Mouse (Mus musculus) natural killer cell, adult 2 months (primary cell): ENCODE measurements around the gene 2410137M14Rik.
"Not testable (repeated sequence)": the region's sequence is repeated elsewhere in the genome, so short reads cannot be mapped to it uniquely, and the experiment has no call there.

Experiments
- DNase-seq, 2 experiments: peaks; one replicate each; pipeline ENCODE4 v3.0.0; 2022; ENCODE audit warnings: low spot score in 2 of 2

2410137M14Rik gene

GRCm38 (mm10) chr17:36994528-36994927 is 13.5 kb upstream of the 2410137M14Rik start:
- DNase-seq, result no peak

- no peak for DNase-seq
These were observed 12.8 kb upstream of the 2410137M14Rik start for GRCm38 (mm10) chr17:36993770-36994325.

GRCm38 (mm10) chr17:36992336-36993104 is 11.5 kb upstream of the 2410137M14Rik start:
- no peak for DNase-seq

GRCm38 (mm10) chr17:36990630-36991029 is 9.6 kb upstream of the 2410137M14Rik start:
- DNase-seq, result not testable (repeated sequence)

GRCm38 (mm10) chr17:36989437-36989836 is 8.4 kb upstream of the 2410137M14Rik start, which contains the start of gene H2-M5:
TSS of gene H2-M5 (minus strand) at chr17:36989537.
- no peak for DNase-seq

GRCm38 (mm10) chr17:36988475-36988874 is 7.4 kb upstream of the 2410137M14Rik start:
- no peak for DNase-seq

- DNase-seq, result no peak
These were observed 1.5 kb upstream of the 2410137M14Rik start for GRCm38 (mm10) chr17:36982253-36983155.

- DNase-seq, result no peak
These were observed 808 bp upstream of the 2410137M14Rik start for GRCm38 (mm10) chr17:36981845-36982244.

- no peak for DNase-seq
These were observed 7.7 kb downstream of the 2410137M14Rik start for GRCm38 (mm10) chr17:36973271-36973787.

GRCm38 (mm10) chr17:36972791-36973190 is 8.2 kb downstream of the 2410137M14Rik start:
- no peak for DNase-seq

- DNase-seq, result peak; percentile 24 to 35
These were observed 9.7 kb downstream of the 2410137M14Rik start for GRCm38 (mm10) chr17:36971172-36971850.

- DNase-seq, result no peak
These were observed 10.6 kb downstream of the 2410137M14Rik start for GRCm38 (mm10) chr17:36970316-36970890.

GRCm38 (mm10) chr17:36966875-36967274 is 14.2 kb downstream of the 2410137M14Rik start:
- no peak for DNase-seq

- DNase-seq, result no peak
These were observed 19.9 kb downstream of the 2410137M14Rik start for GRCm38 (mm10) chr17:36961125-36961524.

- DNase-seq, result no peak
These were observed 22.2 kb downstream of the 2410137M14Rik start for GRCm38 (mm10) chr17:36958884-36959283.

- peak; percentile 87 to 88 for DNase-seq
These were observed 22.9 kb downstream of the 2410137M14Rik start, which contains the start of the genes Znrd1 and Znrd1as for GRCm38 (mm10) chr17:36957999-36958743. TSS of gene Znrd1 (minus strand) at chr17:36958559. TSS of gene Znrd1as (plus strand) at chr17:36958592.

GRCm38 (mm10) chr17:36953062-36953461 is 28.0 kb downstream of the 2410137M14Rik start:
- no peak for DNase-seq

GRCm38 (mm10) chr17:36952631-36953030 is 28.4 kb downstream of the 2410137M14Rik start:
- no peak for DNase-seq

- DNase-seq, result peak; percentile 97 to 98
These were observed 29.8 kb downstream of the 2410137M14Rik start, which contains the start of gene Ppp1r11 for GRCm38 (mm10) chr17:36950981-36951947. TSS of gene Ppp1r11 (minus strand) at chr17:36951741.
